Mouse (Mus musculus): ENCODE measurements around the gene Tacc2.
"Not testable (repeated sequence)": the region's sequence is repeated elsewhere in the genome, so short reads cannot be mapped to it uniquely, and the experiment has no call there.

Tacc2 gene

DNA sequence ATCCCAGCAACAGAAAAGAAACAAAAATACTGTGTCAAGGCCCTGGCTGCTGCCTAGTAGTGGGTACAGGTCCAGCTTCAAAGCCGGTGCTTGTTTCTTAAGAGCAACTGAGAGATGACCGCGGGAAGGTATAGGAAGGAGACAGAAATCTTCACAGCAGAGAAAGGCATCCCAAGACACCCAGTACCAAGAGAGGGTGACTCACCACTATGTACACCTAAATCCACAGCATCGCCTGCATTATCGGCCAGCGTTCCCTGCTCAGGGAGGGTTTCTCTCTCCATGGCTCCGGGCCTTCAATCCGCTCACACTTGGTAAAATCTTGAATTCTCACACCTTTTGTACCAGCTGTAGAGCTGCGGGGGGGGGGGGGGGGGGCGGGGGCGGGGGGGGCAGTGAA is 4.4 kb upstream of the Tacc2 start, which contains the start of gene Nsmce4a:
Gene Nsmce4a, minus strand, starts transcription at position 298 of the 400 bp plus-strand sequence.
- DNase-seq (ENCODE audit: low spot score), result no peak

DNA sequence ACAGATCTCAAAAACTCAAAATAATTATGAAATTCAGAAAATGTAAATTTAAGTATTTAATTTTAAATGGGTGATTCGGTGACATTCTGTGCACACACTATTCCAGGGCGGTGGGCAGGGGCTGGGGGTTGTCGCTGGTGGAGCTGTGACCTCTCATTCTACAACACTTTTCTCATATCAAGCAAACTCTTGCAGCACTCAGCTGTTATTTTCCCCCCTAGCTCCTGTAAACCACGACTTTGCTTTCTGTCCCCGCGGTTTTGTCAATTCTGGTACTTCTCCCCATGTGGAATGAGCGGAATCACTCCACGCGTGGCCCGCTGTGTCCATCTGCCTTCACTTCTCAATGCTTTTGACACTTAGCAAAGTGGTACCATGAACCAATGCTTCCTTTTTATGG is 3.5 kb upstream of the Tacc2 start:
- no peak for DNase-seq (ENCODE audit: low spot score)

DNA sequence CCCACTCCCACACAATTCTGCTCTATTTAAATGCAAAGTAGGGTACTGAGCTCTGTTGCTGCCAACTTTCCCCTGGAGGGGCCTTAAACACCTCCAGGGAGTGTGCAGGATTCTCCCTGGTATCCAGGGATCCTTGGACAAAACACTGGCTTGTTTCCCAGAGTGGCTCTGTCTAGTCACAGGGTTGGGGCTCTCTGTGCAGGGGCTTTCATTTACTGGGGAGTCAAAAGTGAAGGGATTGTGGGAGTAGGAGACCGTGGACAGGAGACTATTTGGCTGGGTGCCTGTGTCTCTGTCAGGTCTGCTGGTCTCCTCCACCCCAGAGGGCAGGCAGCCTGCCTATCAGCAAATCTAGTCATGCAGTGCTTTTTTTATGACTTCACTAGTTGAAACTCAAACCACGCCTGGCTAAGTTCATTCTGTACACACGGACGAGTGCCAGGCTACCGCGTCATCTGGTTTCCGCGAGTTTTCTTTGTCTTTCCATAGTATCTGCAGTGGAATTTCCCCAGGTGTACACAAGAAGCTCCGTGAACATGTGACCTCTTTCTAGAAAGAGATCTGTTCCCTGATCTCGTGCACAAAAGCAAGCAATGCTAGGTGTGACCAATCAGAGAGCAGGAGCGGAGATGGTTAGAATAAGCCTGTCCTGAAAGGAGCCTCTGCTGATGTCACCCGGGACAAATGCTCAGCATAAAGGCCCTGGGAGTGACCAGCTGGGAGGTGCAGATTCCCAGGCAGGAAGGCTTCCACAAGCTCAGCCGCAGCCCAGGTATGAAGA is 2.8 kb upstream of the Tacc2 start:
- peak; percentile 26 for DNase-seq (ENCODE audit: low spot score)

DNA sequence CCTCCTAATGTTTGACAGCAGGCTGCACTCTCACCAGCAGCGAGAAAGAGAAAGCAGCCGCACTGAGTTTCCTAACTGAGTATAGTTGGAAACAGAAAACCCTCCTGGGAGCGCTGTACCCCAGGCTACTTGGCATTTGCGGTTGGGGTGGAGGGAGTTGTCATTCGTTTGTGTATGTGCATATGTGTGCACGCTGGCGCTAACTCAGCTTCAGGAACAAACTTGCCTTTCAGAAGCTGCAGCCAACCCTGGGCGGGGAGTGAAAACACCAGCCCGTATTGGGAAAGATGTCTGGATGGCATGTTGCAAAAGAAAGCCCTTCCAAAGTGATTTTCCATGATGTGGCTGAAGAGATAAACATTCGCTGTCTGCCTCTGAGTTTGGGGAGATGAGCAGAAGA is 257 bp upstream of the Tacc2 start:
- peak; percentile 28 for DNase-seq (ENCODE audit: low spot score)

DNA sequence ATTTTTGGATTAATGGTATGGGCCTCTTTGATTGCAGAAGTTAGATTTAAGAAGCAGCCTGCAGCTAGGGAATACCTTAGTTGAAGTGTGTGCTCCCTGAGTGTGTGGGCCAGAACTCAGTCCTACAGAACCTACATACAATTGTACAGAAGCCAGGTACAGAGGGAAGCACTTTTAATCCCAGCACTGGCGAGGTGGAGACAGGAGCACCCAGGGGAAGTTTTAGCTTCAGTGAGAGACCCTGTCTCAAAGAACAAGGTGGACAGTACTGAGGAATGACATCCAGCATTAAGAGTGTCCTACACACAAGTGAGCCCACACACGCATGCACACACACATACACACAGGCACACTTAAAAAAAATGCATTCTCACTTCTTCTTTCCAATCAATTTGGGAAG is 828 bp downstream of the Tacc2 start:
- DNase-seq (ENCODE audit: low spot score), result no peak

DNA sequence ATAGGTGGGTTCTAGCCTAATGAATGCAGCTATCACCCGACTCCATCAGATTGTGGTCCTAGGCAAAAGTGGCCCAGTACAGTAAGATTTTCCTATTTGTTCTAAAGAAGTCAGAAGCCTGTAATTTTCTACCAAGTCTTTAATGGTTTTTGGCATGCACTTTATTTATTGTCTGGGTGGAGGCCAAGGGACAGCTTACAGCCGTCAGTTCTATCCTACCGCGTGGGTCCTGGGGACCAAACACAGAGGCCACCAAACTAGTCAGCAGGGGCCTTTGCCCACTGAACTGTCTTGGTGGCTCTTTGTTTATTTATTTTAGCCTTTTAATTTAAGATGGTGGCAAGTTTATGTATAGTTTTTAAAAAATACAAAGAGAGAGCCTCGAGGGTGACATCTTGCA is 1.4 kb downstream of the Tacc2 start:
- DNase-seq (ENCODE audit: low spot score), result no peak

DNA sequence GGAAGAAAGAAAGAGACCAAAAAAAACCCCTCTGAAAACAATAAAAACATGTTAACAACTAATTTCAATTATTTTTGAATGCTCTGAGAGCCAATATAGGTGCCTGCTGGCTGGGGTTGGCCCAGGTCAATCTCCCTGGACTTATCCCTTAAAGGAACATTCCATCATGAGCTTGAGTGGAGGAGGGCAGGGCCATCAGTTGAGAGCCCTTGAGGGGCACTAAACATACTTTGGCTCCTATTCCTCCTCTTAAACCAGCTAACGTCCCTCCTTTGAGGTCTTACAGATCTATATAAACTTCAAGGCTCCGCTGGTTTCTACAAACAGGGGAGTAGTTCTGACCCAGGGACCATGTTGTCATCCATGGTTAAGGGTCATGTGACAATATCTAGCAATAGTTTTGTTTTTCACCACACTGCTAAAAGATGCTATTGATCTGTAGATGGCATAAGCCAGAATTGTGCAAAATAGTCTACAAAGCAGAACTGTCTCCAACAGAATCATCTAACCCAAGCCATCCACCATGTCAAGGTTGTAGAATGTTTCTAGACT is 9.4 kb downstream of the Tacc2 start:
- DNase-seq (ENCODE audit: low spot score), result no peak

DNA sequence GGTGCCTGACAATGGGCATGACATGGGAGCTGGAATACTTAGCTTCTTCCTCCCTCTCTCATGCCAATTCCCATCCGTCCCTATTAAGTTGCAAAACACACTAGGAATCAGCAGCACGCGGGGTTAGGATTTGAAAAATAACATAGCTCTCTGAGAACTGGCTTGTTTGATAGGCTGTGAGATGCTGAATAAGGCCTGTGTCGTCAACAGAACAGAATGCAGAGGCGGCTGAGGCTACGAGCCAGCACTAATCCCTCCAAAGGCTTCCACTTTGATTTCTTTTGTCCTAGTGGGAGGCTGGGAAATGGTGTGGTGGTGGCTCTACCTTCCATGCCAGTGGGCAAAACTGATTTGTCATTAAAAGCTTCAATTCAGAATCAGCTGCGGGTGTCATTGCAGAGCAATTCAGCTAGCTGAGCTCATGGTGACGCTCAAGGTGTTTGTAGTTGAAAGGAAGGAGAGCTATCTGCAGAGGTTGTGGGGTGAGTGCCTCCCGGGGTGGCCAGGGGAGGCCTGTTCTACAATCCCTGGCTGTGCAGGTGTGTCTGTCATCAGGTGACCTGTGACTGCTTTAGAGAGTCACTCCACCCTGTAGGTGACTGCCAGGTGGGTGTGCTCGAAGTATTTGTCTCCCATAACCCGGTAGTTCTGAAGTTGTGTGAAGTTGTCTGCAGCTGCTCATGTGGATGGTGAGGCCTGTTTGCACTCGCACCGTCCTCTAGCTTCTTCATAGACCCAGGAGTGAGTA is 13.0 kb downstream of the Tacc2 start:
- DNase-seq (ENCODE audit: low spot score), result no peak

DNA sequence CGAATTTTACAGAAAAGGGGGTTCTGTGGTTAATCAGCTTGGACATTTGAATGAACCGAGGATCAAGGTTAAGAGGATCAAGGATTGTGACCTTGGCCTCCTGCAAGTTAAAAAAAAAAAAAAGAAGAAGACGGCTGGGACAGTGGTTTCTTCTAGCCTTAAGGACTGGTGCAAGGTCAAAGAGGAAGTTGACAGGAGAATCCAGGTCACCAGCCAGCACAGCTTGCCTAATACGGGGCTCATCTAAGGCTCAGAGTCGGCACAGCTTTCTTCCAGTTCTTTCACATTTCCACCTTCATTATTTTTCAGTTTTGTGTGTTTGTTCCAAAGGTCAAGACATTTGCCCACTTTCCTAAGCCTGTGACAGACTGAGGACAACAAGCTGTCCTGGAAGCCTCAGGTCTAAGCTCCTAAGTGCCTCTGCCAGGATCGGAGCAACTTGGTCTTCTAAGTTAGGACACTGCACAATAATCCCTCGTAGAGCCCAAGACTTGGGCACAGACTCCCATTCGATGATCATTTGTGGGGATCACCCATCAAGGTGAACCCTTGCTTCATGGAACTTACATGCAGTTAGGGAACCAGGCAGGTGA is 13.7 kb downstream of the Tacc2 start:
- DNase-seq (ENCODE audit: low spot score), result no peak

DNA sequence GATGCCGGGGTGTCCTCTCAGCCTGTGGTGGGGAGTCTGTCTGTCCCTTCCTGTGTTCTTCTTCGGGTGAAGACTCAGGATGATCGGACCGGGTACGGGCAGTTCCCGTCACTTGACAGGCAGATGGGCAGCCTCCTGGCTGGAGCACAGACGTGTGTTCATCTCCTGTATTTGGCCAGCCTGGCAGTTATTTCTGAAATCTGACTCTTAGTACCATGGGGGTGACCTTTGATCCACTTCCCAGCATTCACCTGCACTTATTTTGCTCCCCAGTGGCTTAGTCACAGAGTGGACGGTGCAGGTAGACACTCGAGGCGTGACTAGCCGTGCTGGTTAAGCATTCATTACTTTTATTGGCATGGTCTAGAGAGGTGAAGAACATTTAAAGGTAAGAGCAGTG is 15.7 kb downstream of the Tacc2 start:
- DNase-seq (ENCODE audit: low spot score), result not testable (repeated sequence)

DNA sequence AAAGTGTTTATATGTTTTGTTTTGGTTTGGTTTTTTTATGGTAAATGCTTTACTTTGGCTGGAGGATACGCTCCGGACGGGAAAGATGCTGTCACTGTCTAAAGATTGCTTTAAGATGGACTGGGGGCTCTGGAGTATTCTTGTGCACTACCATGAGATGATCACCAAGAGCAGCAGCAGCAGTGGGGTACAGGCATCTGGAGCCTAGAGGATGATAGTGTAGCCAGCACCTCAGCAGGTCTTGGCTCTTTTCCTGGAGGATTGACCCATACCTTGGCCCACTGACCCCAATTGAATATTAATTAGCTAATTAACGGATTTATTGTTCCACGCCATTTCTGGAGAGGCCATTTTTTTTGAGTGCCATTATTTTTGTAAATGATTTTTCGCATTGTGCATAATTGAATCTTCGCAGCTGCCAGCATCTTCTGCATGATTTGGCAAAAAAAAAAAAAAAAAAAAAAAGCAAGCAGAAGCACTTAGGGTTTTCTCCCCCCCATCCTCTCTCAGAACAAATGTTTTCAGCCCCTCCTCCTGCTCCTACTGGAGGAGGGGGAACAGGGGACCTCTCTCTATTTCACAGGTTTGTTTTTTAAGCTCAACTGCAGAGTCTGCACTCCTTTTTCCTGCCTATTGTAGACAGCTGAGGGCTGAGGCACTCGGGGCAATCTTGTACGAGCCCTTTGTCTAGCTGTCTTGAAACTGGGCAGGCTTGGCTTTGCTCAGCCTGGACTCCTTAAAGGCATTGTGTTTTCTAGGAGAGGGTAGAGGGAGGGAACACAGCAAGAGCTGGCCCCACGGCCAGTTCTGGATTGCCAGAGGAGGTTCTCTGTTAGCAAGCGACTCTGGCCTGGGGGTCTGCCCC is 16.4 kb downstream of the Tacc2 start:
- DNase-seq (ENCODE audit: low spot score), result not testable (repeated sequence)

DNA sequence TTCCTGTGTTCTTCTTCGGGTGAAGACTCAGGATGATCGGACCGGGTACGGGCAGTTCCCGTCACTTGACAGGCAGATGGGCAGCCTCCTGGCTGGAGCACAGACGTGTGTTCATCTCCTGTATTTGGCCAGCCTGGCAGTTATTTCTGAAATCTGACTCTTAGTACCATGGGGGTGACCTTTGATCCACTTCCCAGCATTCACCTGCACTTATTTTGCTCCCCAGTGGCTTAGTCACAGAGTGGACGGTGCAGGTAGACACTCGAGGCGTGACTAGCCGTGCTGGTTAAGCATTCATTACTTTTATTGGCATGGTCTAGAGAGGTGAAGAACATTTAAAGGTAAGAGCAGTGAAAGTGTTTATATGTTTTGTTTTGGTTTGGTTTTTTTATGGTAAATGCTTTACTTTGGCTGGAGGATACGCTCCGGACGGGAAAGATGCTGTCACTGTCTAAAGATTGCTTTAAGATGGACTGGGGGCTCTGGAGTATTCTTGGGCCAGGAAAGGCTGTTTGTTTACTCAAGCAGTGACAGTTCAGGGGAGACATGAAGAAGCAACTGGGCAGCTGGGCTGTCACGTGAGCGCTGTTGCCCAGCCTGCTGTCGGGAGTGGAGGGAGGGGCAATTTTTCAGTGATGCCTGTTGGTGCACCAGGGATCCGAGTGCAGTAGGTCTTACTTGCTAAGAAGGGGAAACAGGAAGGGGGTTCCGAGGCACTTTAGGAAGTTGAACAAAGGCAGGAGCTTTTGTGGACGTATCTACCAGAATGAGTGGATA is 19.0 kb downstream of the Tacc2 start:
- DNase-seq (ENCODE audit: low spot score), result not testable (repeated sequence)

DNA sequence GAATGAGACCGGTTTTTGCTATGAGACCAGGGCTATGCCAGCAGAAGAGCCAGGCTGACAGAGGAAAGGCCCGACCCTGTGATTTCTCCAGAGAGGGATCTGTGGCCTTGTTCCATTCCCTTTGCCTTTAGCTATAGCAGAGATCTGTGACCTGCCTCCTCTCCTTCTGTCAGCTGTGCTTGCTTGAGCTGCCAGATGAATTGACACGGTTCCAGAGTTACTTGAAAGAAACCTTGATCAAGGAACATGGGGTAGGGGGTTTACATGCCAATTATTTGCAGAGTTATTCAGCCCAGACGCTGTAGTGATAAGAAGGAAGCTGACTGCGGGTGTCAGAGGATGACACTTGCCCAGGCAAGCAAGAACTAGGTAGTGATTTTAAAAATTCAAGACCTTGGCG is 20.3 kb downstream of the Tacc2 start:
- no peak for DNase-seq (ENCODE audit: low spot score)

DNA sequence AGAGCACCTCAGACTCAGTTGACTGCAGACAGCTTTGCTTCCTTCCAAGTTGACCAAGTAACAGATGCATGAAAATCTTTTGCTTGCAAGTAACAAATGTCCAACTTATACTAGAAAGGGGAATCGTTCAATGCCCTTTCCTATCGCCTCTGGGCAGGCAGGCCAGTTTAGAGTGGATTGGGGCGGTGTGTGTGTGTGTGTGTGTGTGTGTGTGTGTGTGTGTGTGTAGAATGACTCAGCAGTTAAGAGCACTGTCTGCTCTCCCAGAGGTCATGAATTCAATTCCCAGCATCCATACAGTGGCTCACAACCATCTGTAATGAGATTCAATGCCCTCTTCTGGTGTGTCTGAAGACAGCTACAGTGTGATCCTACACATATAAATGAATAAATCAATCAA is 22.8 kb downstream of the Tacc2 start:
- DNase-seq (ENCODE audit: low spot score), result no peak

DNA sequence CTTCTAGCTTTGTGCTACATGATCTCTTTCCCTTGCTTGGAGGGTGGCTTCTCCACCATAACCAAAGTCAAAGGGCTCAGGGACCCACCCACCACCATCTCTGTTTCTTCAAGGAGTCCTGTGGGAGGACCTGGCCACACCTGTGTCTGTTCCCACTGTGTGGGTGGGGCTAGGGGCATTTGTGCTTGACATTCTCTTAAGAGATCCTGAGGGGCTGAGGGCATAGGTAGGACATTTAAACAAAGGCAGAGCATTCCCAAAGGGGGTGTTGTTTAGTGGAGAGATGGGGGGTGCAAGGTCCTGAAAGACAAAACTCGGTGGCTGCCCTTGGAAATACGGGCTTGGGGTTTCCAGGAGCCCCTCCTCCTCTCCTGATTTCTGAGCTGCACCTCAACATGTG is 23.3 kb downstream of the Tacc2 start:
- DNase-seq (ENCODE audit: low spot score), result no peak

DNA sequence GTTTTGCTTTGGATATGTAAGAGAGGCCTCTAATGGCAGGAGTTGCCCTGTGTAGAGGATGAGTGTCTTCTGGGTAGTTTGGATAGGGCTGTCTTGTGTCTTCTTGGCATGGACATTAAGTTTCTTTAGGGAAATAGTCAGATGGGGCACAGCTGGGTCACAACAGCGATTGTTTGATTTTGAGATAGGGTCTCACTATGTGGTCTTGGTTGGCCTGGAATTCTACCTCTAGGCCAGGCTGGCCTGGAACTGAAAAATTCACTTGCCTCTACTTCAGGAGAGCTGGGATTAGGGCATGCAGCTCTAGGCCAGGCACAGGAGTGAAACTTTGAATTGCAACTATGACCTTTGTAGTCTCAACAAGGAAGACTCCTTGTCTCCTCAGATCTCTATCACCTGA is 25.6 kb downstream of the Tacc2 start:
- no peak for DNase-seq (ENCODE audit: low spot score)

DNA sequence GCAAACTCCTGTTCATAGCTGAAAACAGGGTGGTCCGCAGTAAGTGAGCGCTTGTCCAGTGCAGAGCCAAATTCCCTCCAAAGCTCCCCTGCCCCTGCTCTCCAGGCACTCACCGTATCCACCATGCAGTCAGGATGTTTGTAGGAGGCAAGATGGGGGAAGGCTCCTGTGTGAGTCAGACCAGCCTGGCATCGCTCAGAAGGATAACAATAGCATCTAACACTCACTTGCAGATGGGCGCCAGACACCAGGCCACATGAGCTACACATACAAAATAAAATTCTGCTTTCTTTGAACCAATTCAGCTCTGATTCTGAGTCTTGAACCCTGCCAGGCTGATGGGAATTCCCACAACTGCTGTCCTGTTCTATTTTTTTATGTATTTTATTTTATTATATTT is 26.3 kb downstream of the Tacc2 start:
- no peak for DNase-seq (ENCODE audit: low spot score)

DNA sequence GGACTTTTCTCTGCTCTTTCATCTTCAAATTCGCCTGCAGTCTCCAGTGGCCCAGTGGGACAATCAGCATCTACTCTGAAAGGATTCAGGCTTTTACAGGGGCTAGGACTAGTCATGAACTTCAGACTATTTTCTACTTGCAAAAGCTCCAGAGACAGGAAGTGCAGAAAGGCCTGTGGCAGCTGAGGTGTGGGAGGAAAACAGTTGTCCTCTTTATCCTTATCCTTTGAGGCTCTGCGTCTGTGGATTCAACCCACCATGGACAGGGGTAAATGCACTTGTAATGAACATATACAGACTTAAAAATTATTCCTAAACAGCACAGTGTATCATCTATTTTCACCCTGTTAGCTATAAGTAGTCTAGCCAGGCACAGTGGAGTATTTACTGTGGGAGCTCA is 27.2 kb downstream of the Tacc2 start:
- DNase-seq (ENCODE audit: low spot score), result no peak

DNA sequence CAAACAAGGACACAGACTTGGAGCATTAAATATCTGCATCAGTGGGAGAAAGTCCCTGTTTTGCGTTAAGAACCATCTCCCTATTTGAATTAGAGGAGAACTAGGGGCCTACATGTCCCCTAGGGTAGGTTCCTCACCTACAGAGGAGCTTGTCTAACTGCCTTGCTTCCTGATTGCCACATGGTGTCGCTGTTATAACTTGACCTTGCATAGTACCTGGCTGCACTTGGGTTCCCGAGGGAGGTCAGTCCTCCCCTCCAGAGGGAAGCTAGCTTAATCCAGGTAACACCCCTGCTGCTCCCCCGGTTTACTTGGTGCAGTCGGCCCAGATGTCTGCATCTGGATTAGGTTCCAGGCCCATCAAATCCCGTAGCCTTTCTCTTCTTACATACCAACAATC is 27.9 kb downstream of the Tacc2 start:
- no peak for DNase-seq (ENCODE audit: low spot score)

DNA sequence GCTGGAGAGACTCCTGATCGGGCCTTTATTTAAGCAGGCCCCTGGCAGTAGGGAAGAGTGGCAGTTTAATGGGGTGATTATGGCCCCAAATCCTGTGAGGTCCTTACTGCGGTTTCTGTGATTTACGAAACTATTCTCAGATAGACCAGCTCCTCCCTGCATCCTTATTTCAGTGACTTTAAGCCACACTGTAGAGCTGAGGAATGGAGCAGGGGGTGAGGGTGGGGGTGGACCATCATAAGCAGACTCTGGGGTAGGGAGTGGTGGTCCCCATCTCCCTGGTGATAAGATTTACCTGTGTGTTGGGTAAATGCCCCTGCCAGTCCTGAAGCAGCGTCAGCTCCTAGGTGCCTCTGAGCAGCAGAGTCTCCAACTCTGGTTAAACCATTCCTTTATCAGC is 29.7 kb downstream of the Tacc2 start:
- DNase-seq (ENCODE audit: low spot score), result no peak

DNA sequence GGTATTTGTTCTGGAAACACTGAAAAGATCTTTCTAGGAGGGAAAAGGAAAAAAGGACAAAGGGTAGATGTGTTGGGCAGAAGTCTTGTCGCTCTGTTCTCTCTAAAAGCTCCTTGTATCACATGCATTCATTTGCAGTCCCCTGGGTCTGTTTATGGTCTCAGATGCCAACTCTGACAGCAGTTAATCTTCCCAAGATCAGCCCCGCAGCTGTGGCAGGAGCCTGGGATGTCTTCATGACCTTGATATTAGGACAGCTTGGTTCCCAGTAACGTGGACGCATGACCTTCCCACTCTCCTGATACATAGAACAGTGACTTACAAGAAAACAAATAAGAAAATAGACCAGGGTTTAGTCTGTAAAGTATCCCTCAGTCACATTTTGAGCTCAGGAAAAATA is 36.7 kb downstream of the Tacc2 start:
- no peak for DNase-seq (ENCODE audit: low spot score)

Data from ovary, postnatal 36 days (tissue).